Mouse (Mus musculus) neural tube, embryonic 14.5 days (tissue): ENCODE results near the gene Ppp3ca. TPM values are rescaled to one million over a fixed set of nuclear protein-coding genes. Genes with fewer than 3 reads are reported as not detected.

Experiments used
- ATAC-seq: fragments of 200-750 bp; cut with Nextera tagmentation; 2 replicates; pipeline ENCODE4 v1.8.0; 2017; ENCODE audit warnings: low read depth, mild to moderate bottlenecking, moderate TSS enrichment, moderate library complexity
- H3K27ac ChIP-seq: fragments of 300-500 bp; sonication (generic); 2 replicates; pipeline ENCODE4 v1.5.1; 2014; ENCODE audit warnings: low read depth, mild to moderate bottlenecking, control low read depth, low read length, moderate library complexity, mixed read lengths
- H3K27me3 ChIP-seq: fragments of 300-500 bp; sonication (generic); 2 replicates; pipeline ENCODE4 v1.6.1; 2014; ENCODE audit warnings: low read length; ENCODE audit not compliant: control insufficient read depth, insufficient read depth
- H3K36me3 ChIP-seq: fragments of 300-500 bp; sonication (generic); 2 replicates; pipeline ENCODE4 v1.6.1; 2014; ENCODE audit warnings: low read length, mixed read lengths; ENCODE audit not compliant: control insufficient read depth, insufficient read depth
- H3K4me1 ChIP-seq: fragments of 300-500 bp; sonication (generic); 2 replicates; pipeline ENCODE4 v1.6.1; 2014; ENCODE audit warnings: low read length; ENCODE audit not compliant: control insufficient read depth, insufficient read depth
- H3K4me2 ChIP-seq: fragments of 300-500 bp; sonication (generic); 2 replicates; pipeline ENCODE4 v1.6.1; 2014; ENCODE audit warnings: mild to moderate bottlenecking, low read depth, low read length, control low read depth
- H3K4me3 ChIP-seq: fragments of 300-500 bp; sonication (generic); 2 replicates; pipeline ENCODE4 v1.5.1; 2014; ENCODE audit warnings: low read depth, low read length, control low read depth, mixed read lengths
- H3K9ac ChIP-seq: fragments of 300-500 bp; sonication (generic); replicated peaks from 2 replicates; pipeline ENCODE4 v1.6.1; 2014; ENCODE audit warnings: low read depth, mild to moderate bottlenecking, control low read depth, low read length, mixed read lengths
- H3K9me3 ChIP-seq: fragments of 300-500 bp; sonication (generic); 2 replicates; pipeline ENCODE4 v1.6.1; 2016; ENCODE audit warnings: low read length; ENCODE audit not compliant: control insufficient read depth
- WGBS: fragments of 180-500 bp; shearing (Covaris S2); extraction: QIAGEN DNeasy Blood & Tissue Kit; methylation state at CpG from one replicate; pipeline ENCODE4 v1.1.7; 2014; 5-methylcytosine and 5-hydroxymethylcytosine counted together
- polyA plus RNA-seq: library from polyadenylated mRNA; unstranded; fragments of >200 nt; fragmentation: Nextera tagmentation; extraction: Ambion mirVana; gene quantifications from 2 replicates; pipeline ENCODE4 v1.2.1, GENCODE M21; 2014

Gene Ppp3ca
- polyA plus RNA-seq, 1 experiment from 2014 or later, result 215 TPM

DNA sequence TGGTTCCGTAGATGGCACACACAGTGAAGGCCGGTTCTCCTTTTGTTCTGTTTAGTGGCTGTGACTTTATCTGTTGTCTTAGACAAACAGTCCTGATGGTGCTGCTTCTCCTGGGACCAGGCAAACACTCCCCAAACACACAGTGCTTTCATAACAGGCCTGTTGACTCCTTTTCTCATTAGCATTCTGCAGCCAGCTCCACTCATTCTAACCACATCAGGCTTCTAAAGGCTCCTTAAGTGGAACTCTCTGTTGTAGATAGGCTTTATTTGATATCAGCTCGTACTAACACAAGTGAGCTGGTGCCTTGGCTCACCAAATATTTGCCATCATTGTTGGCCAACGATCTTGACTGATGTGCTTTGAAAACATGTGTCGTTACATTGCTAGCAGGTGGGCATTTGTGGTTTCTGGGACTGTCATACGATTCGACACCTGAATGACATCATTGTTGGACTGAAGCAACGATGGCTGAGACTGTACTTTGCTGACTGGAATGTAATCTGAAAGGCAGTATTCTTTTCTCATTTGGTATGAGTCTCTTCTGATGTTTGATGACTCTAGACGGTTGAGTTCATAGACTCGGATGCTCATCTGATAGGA is 74.5 kb downstream of the Ppp3ca start:
- Histone ChIP-seq H3K36me3 (no peaks in the 10 kb centered on the region), H3K4me1 (peaks cover 12% of the 10 kb centered on the region; the same call in 1 of the 2 replicates), H3K4me2 (no peak overlapping the region), H3K9me3 (no peaks in the 10 kb centered on the region), H3K4me3 (no peak overlapping the region), H3K9ac (no peak overlapping the region), H3K27ac (no peak overlapping the region), H3K27me3 (no peaks in the 10 kb centered on the region)
- no peak for ATAC-seq
- 72% methylated on average over 10 of the region's 10 CpGs for WGBS

DNA sequence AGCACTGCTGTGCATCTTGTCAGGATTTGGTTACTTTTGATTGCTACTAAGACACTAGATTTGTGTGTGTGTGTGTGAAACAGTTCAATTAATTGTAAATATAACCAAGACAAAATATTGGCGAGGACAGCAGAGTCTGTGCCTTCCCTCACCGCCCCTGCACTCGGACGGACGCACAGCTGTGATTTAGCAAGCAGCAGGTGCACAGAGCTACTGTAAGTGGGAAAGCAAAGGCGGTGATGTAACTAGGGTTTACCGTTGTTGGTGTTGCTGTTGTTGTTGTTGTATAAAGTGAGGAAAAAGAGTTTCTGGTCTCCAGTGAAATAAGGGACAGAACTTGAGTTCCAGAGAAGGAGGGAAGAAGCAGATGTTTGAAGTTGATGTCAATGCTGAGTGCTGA is 75.5 kb downstream of the Ppp3ca start:
- H3K36me3 ChIP-seq, result no peaks in the 10 kb centered on the region
- H3K9ac ChIP-seq, result no peak overlapping the region
- no peak overlapping the region for H3K4me2 ChIP-seq
- no peak for ATAC-seq
- 66% methylated on average over 7 of the region's 7 CpGs for WGBS
- H3K27me3 ChIP-seq, result no peaks in the 10 kb centered on the region
- no peak overlapping the region for H3K4me3 ChIP-seq
- H3K9me3 ChIP-seq, result no peaks in the 10 kb centered on the region
- no peak overlapping the region for H3K27ac ChIP-seq
- H3K4me1 ChIP-seq, result peaks cover 12% of the 10 kb centered on the region; the same call in 1 of the 2 replicates

DNA sequence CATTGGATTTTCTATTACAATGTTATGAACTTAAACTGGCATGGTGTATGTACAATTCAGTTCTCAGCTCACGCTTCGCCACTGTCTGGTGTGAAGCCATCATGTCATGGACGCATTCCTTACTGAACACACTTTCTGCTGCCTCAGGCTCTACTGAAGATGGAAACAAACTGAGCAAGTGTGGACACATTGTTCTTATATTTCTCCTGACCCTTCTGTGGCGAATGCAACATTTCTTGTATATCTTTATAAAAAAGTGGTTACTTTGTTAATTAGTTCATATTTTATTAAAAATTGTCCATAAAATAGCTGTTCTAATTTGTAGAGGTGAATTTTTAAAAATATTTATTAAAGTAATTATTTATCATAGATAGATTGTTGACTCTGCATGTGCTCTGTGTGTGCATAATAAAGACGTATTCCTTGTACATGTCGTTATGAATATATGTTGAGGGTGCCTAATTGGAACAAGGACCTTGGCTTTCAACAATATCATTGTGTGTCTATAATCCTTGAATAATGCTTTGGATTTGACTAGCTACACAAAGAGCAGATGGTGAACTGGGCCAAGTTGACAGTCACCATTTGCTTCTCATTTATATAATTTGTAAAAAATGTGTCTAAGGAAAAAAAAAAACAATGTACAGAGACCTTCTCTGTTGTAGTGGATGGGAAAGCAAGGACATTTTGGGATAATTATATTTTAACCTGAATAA is 79.0 kb downstream of the Ppp3ca start:
- no peak overlapping the region for H3K4me3 ChIP-seq
- no peak overlapping the region for H3K9ac ChIP-seq
- 74% methylated on average over 6 of the region's 6 CpGs for WGBS
- no peak for ATAC-seq
- no peaks in the 10 kb centered on the region for H3K36me3 ChIP-seq
- H3K9me3 ChIP-seq, result no peaks in the 10 kb centered on the region
- no peaks in the 10 kb centered on the region for H3K27me3 ChIP-seq
- H3K4me2 ChIP-seq, result no peak overlapping the region
- no peak overlapping the region for H3K27ac ChIP-seq
- H3K4me1 ChIP-seq, result peaks cover 21% of the 10 kb centered on the region

DNA sequence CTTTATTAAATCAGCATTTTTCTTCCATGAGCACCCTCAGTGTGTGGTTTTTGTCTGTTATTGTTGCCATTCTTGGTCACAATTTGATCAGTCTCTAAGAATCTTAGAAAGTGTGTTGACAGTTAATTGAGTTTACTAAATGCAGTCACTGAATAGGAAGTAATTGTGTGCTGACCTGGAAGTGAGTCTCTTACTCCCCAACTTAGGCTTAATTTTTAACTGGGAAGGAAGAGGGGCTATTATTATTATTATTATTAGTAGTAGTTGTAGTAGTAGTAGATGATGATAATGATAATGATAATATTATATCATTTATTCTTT is 79.5 kb downstream of the Ppp3ca start:
- no peak overlapping the region for H3K27ac ChIP-seq
- peaks cover 19% of the 10 kb centered on the region for H3K4me1 ChIP-seq
- no peaks in the 10 kb centered on the region for H3K9me3 ChIP-seq
- no peaks in the 10 kb centered on the region for H3K36me3 ChIP-seq
- H3K4me3 ChIP-seq, result no peak overlapping the region
- no peak overlapping the region for H3K4me2 ChIP-seq
- H3K9ac ChIP-seq, result no peak overlapping the region
- no peaks in the 10 kb centered on the region for H3K27me3 ChIP-seq
- no peak for ATAC-seq

DNA sequence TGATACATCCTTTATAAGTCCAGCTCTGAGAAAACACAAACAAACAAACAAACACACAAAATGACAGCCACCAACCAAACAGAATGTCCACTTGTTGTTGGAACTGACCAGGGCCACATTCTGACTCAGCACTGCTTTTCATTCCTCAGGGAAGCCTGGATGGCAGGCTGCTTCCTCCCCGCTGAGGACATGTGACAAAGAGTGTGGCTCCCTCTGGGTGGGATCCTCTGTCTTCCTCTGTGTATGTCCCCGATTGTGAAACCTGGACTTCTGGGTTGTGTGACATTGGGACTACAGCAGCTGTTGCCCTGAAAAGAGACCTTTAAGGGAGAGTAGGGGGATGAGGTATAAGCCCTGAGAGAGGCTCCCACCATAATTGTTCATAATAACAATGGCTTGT is 80.0 kb downstream of the Ppp3ca start:
- Histone ChIP-seq H3K27ac (no peak overlapping the region), H3K4me3 (no peak overlapping the region), H3K9ac (no peak overlapping the region), H3K4me1 (peaks cover 20% of the 10 kb centered on the region), H3K4me2 (no peak overlapping the region), H3K36me3 (no peaks in the 10 kb centered on the region), H3K9me3 (no peaks in the 10 kb centered on the region), H3K27me3 (no peaks in the 10 kb centered on the region)
- ATAC-seq, result no peak
- 32% methylated on average over 2 of the region's 2 CpGs for WGBS

DNA sequence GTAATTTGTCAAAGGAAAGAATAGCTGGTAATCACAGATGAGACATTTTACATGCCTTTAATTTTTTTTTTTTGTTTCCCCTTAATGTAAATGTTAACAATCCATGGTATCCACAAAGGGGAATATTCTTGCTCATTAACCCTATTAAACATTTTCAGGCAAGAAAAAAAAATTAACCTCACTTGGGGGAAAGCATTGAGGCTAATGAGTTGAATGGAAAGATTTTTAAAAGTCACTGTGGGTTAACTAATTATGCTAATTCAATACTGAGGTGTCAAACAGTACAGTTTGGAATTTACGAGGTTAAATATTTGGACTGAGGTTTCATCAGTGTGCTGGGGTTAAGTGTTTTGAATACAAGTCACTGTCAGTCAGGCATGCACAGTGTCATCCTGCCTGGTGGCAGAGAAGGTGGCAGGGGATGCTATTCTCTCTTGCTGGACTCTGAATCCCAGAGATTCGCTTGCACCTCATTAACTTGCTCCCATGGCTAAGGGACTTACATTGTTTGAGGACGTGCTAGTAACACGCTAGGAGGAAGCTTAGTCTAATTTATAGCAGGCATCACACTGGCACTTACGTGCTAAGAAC is 82.3 kb downstream of the Ppp3ca start:
- 18% methylated on average over 5 of the region's 5 CpGs for WGBS
- no peaks in the 10 kb centered on the region for H3K36me3 ChIP-seq
- 0 out of 2 replicates have a peak overlapping the region, but pooled peaks have one; percentile 28 for H3K27ac ChIP-seq
- no peak overlapping the region for H3K4me2 ChIP-seq
- H3K9ac ChIP-seq, result no peak overlapping the region
- ATAC-seq, result peak; percentile 42
- H3K9me3 ChIP-seq, result no peaks in the 10 kb centered on the region
- no peaks in the 10 kb centered on the region for H3K27me3 ChIP-seq
- H3K4me3 ChIP-seq, result no peak overlapping the region
- H3K4me1 ChIP-seq, result peaks cover 16% of the 10 kb centered on the region

DNA sequence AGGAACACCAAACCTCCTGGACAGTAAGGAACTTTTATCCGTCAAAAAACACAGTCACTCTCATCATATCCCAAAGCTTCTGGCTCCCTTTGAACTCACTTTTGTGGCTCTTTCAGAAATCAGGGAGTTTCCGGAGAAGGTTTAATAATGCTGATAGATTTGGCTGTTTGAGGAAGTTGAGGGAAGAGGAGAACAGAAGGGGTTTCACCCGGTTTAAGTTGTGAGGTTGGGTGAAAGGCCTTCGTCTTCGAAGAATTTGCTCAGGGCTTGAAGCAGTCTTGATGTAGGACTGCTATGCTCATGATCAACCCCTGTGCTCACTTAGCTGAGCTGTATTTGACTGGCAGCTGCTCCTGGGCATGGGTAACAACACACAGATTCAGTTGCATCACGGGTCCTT is 86.2 kb downstream of the Ppp3ca start:
- 94% methylated on average over 6 of the region's 6 CpGs for WGBS
- ATAC-seq, result no peak
- H3K36me3 ChIP-seq, result no peaks in the 10 kb centered on the region
- no peak overlapping the region for H3K9ac ChIP-seq
- H3K4me3 ChIP-seq, result no peak overlapping the region
- peaks cover 16% of the 10 kb centered on the region for H3K4me1 ChIP-seq
- H3K4me2 ChIP-seq, result no peak overlapping the region
- H3K9me3 ChIP-seq, result no peaks in the 10 kb centered on the region
- no peak overlapping the region for H3K27ac ChIP-seq
- no peaks in the 10 kb centered on the region for H3K27me3 ChIP-seq

DNA sequence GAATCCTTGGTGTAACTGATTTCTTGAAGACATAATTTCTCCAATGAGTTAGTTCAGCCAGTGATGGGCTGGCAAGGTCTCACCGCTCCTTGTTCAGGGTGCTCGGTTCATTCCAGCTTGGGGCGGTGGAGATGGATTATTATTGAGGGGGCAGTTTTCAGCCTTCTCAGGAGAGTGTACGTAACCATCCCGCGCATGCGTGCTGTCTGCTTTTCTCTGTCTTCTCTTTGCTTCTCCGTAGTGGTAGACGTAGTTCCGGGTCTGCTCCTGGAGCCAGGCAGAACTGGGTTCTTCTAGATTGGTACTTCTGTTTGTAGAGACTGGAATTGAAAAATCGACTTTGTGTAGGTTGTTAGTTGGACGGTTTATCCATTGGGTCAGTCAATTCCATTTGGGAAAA is 89.5 kb downstream of the Ppp3ca start:
- Histone ChIP-seq H3K9me3 (no peaks in the 10 kb centered on the region), H3K27ac (no peak overlapping the region), H3K9ac (no peak overlapping the region), H3K4me1 (peaks cover 7% of the 10 kb centered on the region), H3K36me3 (no peaks in the 10 kb centered on the region), H3K27me3 (no peaks in the 10 kb centered on the region), H3K4me2 (no peak overlapping the region), H3K4me3 (no peak overlapping the region)
- ATAC-seq, result no peak
- 97% methylated on average over 12 of the region's 12 CpGs for WGBS

DNA sequence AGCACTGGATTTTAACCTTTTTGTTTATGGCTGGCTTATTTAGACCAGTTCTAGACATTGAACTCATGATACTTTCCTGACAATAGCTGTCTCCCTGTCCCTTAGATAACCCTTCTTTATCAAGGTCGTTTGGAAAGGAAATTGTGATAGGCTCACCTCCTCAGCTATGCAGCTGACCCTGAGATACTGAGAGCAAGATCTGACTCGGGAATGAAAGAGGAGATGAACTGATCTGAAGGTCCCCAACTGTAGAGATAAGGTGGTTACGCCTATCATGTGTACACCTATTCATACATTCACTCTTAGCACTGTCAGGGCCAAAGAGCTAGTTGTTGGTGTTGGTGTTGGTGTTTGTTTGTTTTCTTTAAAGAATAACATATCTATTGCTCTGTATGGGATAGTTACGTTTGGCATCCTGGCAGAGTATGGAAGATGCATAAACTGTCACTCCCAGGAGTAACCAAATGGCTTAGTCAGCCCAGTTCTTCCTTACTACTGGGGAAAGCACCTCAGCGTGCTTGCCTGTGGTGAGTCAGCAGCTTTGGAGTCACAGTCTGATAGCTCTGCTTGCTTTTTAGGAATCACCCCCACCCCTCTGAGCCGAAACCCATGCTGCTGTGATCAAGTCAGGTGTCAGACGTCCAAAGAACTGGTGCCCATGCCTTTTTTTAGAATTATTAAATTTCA is 91.5 kb downstream of the Ppp3ca start:
- H3K27me3 ChIP-seq, result no peaks in the 10 kb centered on the region
- H3K4me3 ChIP-seq, result no peak overlapping the region
- no peaks in the 10 kb centered on the region for H3K9me3 ChIP-seq
- no peaks in the 10 kb centered on the region for H3K36me3 ChIP-seq
- peaks cover 11% of the 10 kb centered on the region; the same call in 1 of the 2 replicates for H3K4me1 ChIP-seq
- WGBS, result 83% methylated on average over 7 of the region's 7 CpGs
- H3K27ac ChIP-seq, result no peak overlapping the region
- no peak overlapping the region for H3K9ac ChIP-seq
- no peak overlapping the region for H3K4me2 ChIP-seq
- no peak; the same call in 1 of the 2 replicates for ATAC-seq
